Mouse (Mus musculus): Measurements from ENCODE around the gene Hmcn1.

DNA sequence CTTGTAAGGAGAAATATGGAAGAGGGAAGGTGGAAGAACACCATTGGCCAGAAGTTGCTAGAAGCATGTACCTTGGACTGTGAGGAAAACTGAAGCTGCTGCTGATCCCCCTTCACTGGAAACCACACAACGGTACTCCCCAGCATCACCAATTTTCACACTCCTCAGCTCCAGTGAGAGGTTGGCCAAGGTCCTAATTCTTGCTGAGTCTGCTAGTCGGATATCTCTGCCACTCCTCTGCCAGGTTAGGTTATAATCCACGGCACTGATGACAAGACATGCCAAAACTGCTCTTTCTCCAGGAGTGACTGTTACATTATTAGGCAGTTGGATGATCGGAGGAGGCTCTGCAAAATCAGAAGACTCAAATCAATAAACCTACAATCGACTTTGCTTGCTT is 194.6 kb downstream of the Hmcn1 start:
- no peak for TF ChIP-seq CTCF (IDR thresholded peaks at IDR 0.05; ENCODE audit: control insufficient read depth, insufficient read depth, insufficient read length)
- TF ChIP-seq FOSL1 (IDR thresholded peaks at IDR 0.05; ENCODE audit: insufficient read depth, low read length, poor library complexity, severe bottlenecking), result no peak
- TF ChIP-seq USF1 (IDR thresholded peaks at IDR 0.05; ENCODE audit: low read depth), result no peak
- no peak for TF ChIP-seq MAX (IDR thresholded peaks at IDR 0.05)
- no peak for TF ChIP-seq CEBPB (IDR thresholded peaks at IDR 0.05; ENCODE audit: low read depth)
- no peak for TF ChIP-seq MYOG (IDR thresholded peaks at IDR 0.05; ENCODE audit: control insufficient read depth, extremely low read depth, insufficient read length)
